Mouse (Mus musculus): ENCODE results near the gene Ank3. TPM values are rescaled to one million over a fixed set of nuclear protein-coding genes. Genes with fewer than 3 reads are reported as not detected.

Ank3 gene
- polyA plus RNA-seq, 1 experiment from 2014 or later, result 13.4 TPM

GRCm38 (mm10) chr10:69951426-69951825 is 552.9 kb downstream of the Ank3 start:
- Histone ChIP-seq H3K4me3 (ENCODE audit: low read depth, low read length) (no peak overlapping the region), H3K9ac (ENCODE audit: low read depth, low read length) (no peak overlapping the region), H3K36me3 (ENCODE audit: control insufficient read depth, insufficient read depth, low read length) (no peaks in the 10 kb centered on the region), H3K4me1 (replicated peaks; ENCODE audit: control insufficient read depth, insufficient read depth, low read length) (no peaks in the 10 kb centered on the region), H3K4me2 (no peak overlapping the region), H3K27ac (ENCODE audit: low read depth, low read length) (no peak overlapping the region), H3K9me3 (ENCODE audit: control insufficient read depth, low read length) (no peaks in the 10 kb centered on the region), H3K27me3 (replicated peaks; ENCODE audit: control insufficient read depth, insufficient read depth, low read length) (no peaks in the 10 kb centered on the region)
- 73% methylated on average over 4 of the region's 4 CpGs for WGBS
- ATAC-seq (replicated peaks; ENCODE audit: low FRiP score), result no peak
- DNase-seq (ENCODE audit: low spot score), result no peak

GRCm38 (mm10) chr10:69952316-69952715 is 553.7 kb downstream of the Ank3 start:
- H3K27ac ChIP-seq (ENCODE audit: low read depth, low read length), result no peak overlapping the region
- 97% methylated on average over 1 of the region's 1 CpGs for WGBS
- DNase-seq (ENCODE audit: low spot score), result no peak
- H3K4me3 ChIP-seq (ENCODE audit: low read depth, low read length), result no peak overlapping the region
- H3K9me3 ChIP-seq (ENCODE audit: control insufficient read depth, low read length), result no peaks in the 10 kb centered on the region
- no peaks in the 10 kb centered on the region for H3K36me3 ChIP-seq (ENCODE audit: control insufficient read depth, insufficient read depth, low read length)
- H3K27me3 ChIP-seq (replicated peaks; ENCODE audit: control insufficient read depth, insufficient read depth, low read length), result no peaks in the 10 kb centered on the region
- H3K9ac ChIP-seq (ENCODE audit: low read depth, low read length), result no peak overlapping the region
- H3K4me2 ChIP-seq, result no peak overlapping the region
- no peak for ATAC-seq (replicated peaks; ENCODE audit: low FRiP score)
- H3K4me1 ChIP-seq (replicated peaks; ENCODE audit: control insufficient read depth, insufficient read depth, low read length), result no peaks in the 10 kb centered on the region

GRCm38 (mm10) chr10:69954657-69955267 is 556.2 kb downstream of the Ank3 start:
- DNase-seq (ENCODE audit: low spot score), result no peak
- no peak for ATAC-seq (replicated peaks; ENCODE audit: low FRiP score)
- no peaks in the 10 kb centered on the region for H3K4me1 ChIP-seq (replicated peaks; ENCODE audit: control insufficient read depth, insufficient read depth, low read length)
- H3K9me3 ChIP-seq (ENCODE audit: control insufficient read depth, low read length), result no peaks in the 10 kb centered on the region
- H3K27ac ChIP-seq (ENCODE audit: low read depth, low read length), result no peak overlapping the region
- H3K36me3 ChIP-seq (ENCODE audit: control insufficient read depth, insufficient read depth, low read length), result no peaks in the 10 kb centered on the region
- 76% methylated on average over 9 of the region's 9 CpGs for WGBS
- H3K9ac ChIP-seq (ENCODE audit: low read depth, low read length), result no peak overlapping the region
- no peak overlapping the region for H3K4me3 ChIP-seq (ENCODE audit: low read depth, low read length)
- H3K4me2 ChIP-seq, result no peak overlapping the region
- H3K27me3 ChIP-seq (replicated peaks; ENCODE audit: control insufficient read depth, insufficient read depth, low read length), result no peaks in the 10 kb centered on the region

GRCm38 (mm10) chr10:69962226-69962625 is 563.7 kb downstream of the Ank3 start:
- H3K9ac ChIP-seq (ENCODE audit: low read depth, low read length), result no peak overlapping the region
- DNase-seq (ENCODE audit: low spot score), result no peak
- 86% methylated on average over 7 of the region's 7 CpGs for WGBS
- no peak overlapping the region for H3K4me3 ChIP-seq (ENCODE audit: low read depth, low read length)
- no peaks in the 10 kb centered on the region for H3K36me3 ChIP-seq (ENCODE audit: control insufficient read depth, insufficient read depth, low read length)
- no peaks in the 10 kb centered on the region for H3K9me3 ChIP-seq (ENCODE audit: control insufficient read depth, low read length)
- no peak overlapping the region for H3K4me2 ChIP-seq
- no peaks in the 10 kb centered on the region for H3K27me3 ChIP-seq (replicated peaks; ENCODE audit: control insufficient read depth, insufficient read depth, low read length)
- no peak for ATAC-seq (replicated peaks; ENCODE audit: low FRiP score)
- no peak overlapping the region for H3K27ac ChIP-seq (ENCODE audit: low read depth, low read length)
- no peaks in the 10 kb centered on the region for H3K4me1 ChIP-seq (replicated peaks; ENCODE audit: control insufficient read depth, insufficient read depth, low read length)

GRCm38 (mm10) chr10:69962976-69963375 is 564.4 kb downstream of the Ank3 start:
- H3K36me3 ChIP-seq (ENCODE audit: control insufficient read depth, insufficient read depth, low read length), result no peaks in the 10 kb centered on the region
- ATAC-seq (replicated peaks; ENCODE audit: low FRiP score), result no peak
- WGBS, result 91% methylated on average over 7 of the region's 7 CpGs

GRCm38 (mm10) chr10:69964611-69965010 is 566.0 kb downstream of the Ank3 start:
- 10% methylated on average over 5 of the region's 5 CpGs for WGBS
- ATAC-seq (replicated peaks; ENCODE audit: low FRiP score) (0 out of 2 replicates have a peak, but pooled peaks have one; percentile 40), DNase-seq (ENCODE audit: low spot score) (no peak)
- Histone ChIP-seq H3K4me2 (no peak overlapping the region), H3K4me1 (replicated peaks; ENCODE audit: control insufficient read depth, insufficient read depth, low read length) (no peaks in the 10 kb centered on the region), H3K9ac (ENCODE audit: low read depth, low read length) (no peak overlapping the region), H3K27ac (ENCODE audit: low read depth, low read length) (no peak overlapping the region), H3K27me3 (replicated peaks; ENCODE audit: control insufficient read depth, insufficient read depth, low read length) (no peaks in the 10 kb centered on the region), H3K9me3 (ENCODE audit: control insufficient read depth, low read length) (no peaks in the 10 kb centered on the region), H3K4me3 (ENCODE audit: low read depth, low read length) (no peak overlapping the region), H3K36me3 (ENCODE audit: control insufficient read depth, insufficient read depth, low read length) (no peaks in the 10 kb centered on the region)

More at GRCm38 (mm10) chr10:69962976-69963375, 564.4 kb downstream of the Ank3 start:
- no peak overlapping the region for H3K4me2 ChIP-seq
- no peak overlapping the region for H3K9ac ChIP-seq (ENCODE audit: low read depth, low read length)
- no peak overlapping the region for H3K4me3 ChIP-seq (ENCODE audit: low read depth, low read length)
- no peaks in the 10 kb centered on the region for H3K4me1 ChIP-seq (replicated peaks; ENCODE audit: control insufficient read depth, insufficient read depth, low read length)
- no peaks in the 10 kb centered on the region for H3K27me3 ChIP-seq (replicated peaks; ENCODE audit: control insufficient read depth, insufficient read depth, low read length)
- no peak overlapping the region for H3K27ac ChIP-seq (ENCODE audit: low read depth, low read length)
- no peak for DNase-seq (ENCODE audit: low spot score)
- H3K9me3 ChIP-seq (ENCODE audit: control insufficient read depth, low read length), result no peaks in the 10 kb centered on the region

- ATAC-seq (replicated peaks; ENCODE audit: low FRiP score) (no peak), DNase-seq (ENCODE audit: low spot score) (no peak)
- no peak overlapping the region for H3K4me3 ChIP-seq (ENCODE audit: low read depth, low read length)
- H3K9ac ChIP-seq (ENCODE audit: low read depth, low read length), result no peak overlapping the region
- H3K27ac ChIP-seq (ENCODE audit: low read depth, low read length), result no peak overlapping the region
- 76% methylated on average over 6 of the region's 6 CpGs for WGBS
- no peaks in the 10 kb centered on the region for H3K36me3 ChIP-seq (ENCODE audit: control insufficient read depth, insufficient read depth, low read length)
- no peak overlapping the region for H3K4me2 ChIP-seq
- no peaks in the 10 kb centered on the region for H3K9me3 ChIP-seq (ENCODE audit: control insufficient read depth, low read length)
- no peaks in the 10 kb centered on the region for H3K27me3 ChIP-seq (replicated peaks; ENCODE audit: control insufficient read depth, insufficient read depth, low read length)
- no peaks in the 10 kb centered on the region for H3K4me1 ChIP-seq (replicated peaks; ENCODE audit: control insufficient read depth, insufficient read depth, low read length)
Observed at GRCm38 (mm10) chr10:69965085-69965484, 566.5 kb downstream of the Ank3 start.

- DNase-seq (ENCODE audit: low spot score), result no peak
- Histone ChIP-seq H3K9me3 (ENCODE audit: control insufficient read depth, low read length) (no peaks in the 10 kb centered on the region), H3K9ac (ENCODE audit: low read depth, low read length) (no peak overlapping the region), H3K27ac (ENCODE audit: low read depth, low read length) (no peak overlapping the region), H3K27me3 (replicated peaks; ENCODE audit: control insufficient read depth, insufficient read depth, low read length) (no peaks in the 10 kb centered on the region), H3K4me1 (replicated peaks; ENCODE audit: control insufficient read depth, insufficient read depth, low read length) (no peaks in the 10 kb centered on the region), H3K4me3 (ENCODE audit: low read depth, low read length) (no peak overlapping the region), H3K36me3 (ENCODE audit: control insufficient read depth, insufficient read depth, low read length) (no peaks in the 10 kb centered on the region), H3K4me2 (no peak overlapping the region)
- 0 out of 2 replicates have a peak, but pooled peaks have one; percentile 12 for ATAC-seq (replicated peaks; ENCODE audit: low FRiP score)
- WGBS, result 74% methylated on average over 3 of the region's 4 CpGs
Observed at GRCm38 (mm10) chr10:69967994-69968393, 569.4 kb downstream of the Ank3 start.

- no peak overlapping the region for H3K27ac ChIP-seq (ENCODE audit: low read depth, low read length)
- no peaks in the 10 kb centered on the region for H3K36me3 ChIP-seq (ENCODE audit: control insufficient read depth, insufficient read depth, low read length)
- no peaks in the 10 kb centered on the region; the same call in 1 of the 2 replicates for H3K4me1 ChIP-seq (replicated peaks; ENCODE audit: control insufficient read depth, insufficient read depth, low read length)
- H3K4me2 ChIP-seq, result no peak overlapping the region
- no peaks in the 10 kb centered on the region for H3K9me3 ChIP-seq (ENCODE audit: control insufficient read depth, low read length)
- no peak overlapping the region for H3K9ac ChIP-seq (ENCODE audit: low read depth, low read length)
- ATAC-seq (replicated peaks; ENCODE audit: low FRiP score) (no peak), DNase-seq (ENCODE audit: low spot score) (no peak)
- 91% methylated on average over 2 of the region's 2 CpGs for WGBS
- no peaks in the 10 kb centered on the region for H3K27me3 ChIP-seq (replicated peaks; ENCODE audit: control insufficient read depth, insufficient read depth, low read length)
- H3K4me3 ChIP-seq (ENCODE audit: low read depth, low read length), result no peak overlapping the region
Observed at GRCm38 (mm10) chr10:69979636-69980035, 581.1 kb downstream of the Ank3 start.

Measured in liver, embryonic 11.5 days (tissue).